Mouse (Mus musculus) retina, postnatal 7 days (tissue): ENCODE measurements around the gene Dnttip1.
"Not testable (repeated sequence)": the region's sequence is repeated elsewhere in the genome, so short reads cannot be mapped to it uniquely, and the experiment has no call there.

Experiments
- DNase-seq: peaks from one replicate; pipeline ENCODE4 v3.0.0-alpha.2; 2012; ENCODE audit warnings: low read depth, low spot score

Dnttip1 gene

GRCm38 (mm10) chr2:164781876-164782275, 36.1 kb downstream of the Dnttip1 start:
- DNase-seq, result no peak

GRCm38 (mm10) chr2:164783926-164784581, 38.3 kb downstream of the Dnttip1 start:
- DNase-seq, result no peak

- no peak for DNase-seq
Observed at GRCm38 (mm10) chr2:164784869-164785420, 39.2 kb downstream of the Dnttip1 start.

- DNase-seq, result peak; percentile 84
Observed at GRCm38 (mm10) chr2:164785481-164786387, 40.0 kb downstream of the Dnttip1 start, which contains the start of gene Snx21. Snx21 (plus strand) TSS chr2:164785823.

GRCm38 (mm10) chr2:164786388-164786885, 40.7 kb downstream of the Dnttip1 start:
- DNase-seq, result no peak

- no peak for DNase-seq
Observed at GRCm38 (mm10) chr2:164787032-164787431, 41.2 kb downstream of the Dnttip1 start.

GRCm38 (mm10) chr2:164787779-164788178, 42.0 kb downstream of the Dnttip1 start:
- DNase-seq, result no peak

- DNase-seq, result no peak
Observed at GRCm38 (mm10) chr2:164788411-164788810, 42.6 kb downstream of the Dnttip1 start.

GRCm38 (mm10) chr2:164790451-164790850, 44.7 kb downstream of the Dnttip1 start:
- DNase-seq, result no peak

- no peak for DNase-seq
Observed at GRCm38 (mm10) chr2:164791841-164792261, 46.1 kb downstream of the Dnttip1 start.

- no peak for DNase-seq
Observed at GRCm38 (mm10) chr2:164792400-164793190, 46.8 kb downstream of the Dnttip1 start.

GRCm38 (mm10) chr2:164793236-164793635, 47.5 kb downstream of the Dnttip1 start:
- no peak for DNase-seq

GRCm38 (mm10) chr2:164793772-164794171, 48.0 kb downstream of the Dnttip1 start:
- no peak for DNase-seq

GRCm38 (mm10) chr2:164794293-164794692, 48.5 kb downstream of the Dnttip1 start:
- peak; percentile 91 for DNase-seq

- DNase-seq, result no peak
Observed at GRCm38 (mm10) chr2:164795868-164796267, 50.1 kb downstream of the Dnttip1 start.

GRCm38 (mm10) chr2:164798554-164798953, 52.8 kb downstream of the Dnttip1 start:
- DNase-seq, result not testable (repeated sequence)

- DNase-seq, result no peak
Observed at GRCm38 (mm10) chr2:164800252-164801004, 54.6 kb downstream of the Dnttip1 start.

GRCm38 (mm10) chr2:164803201-164803920, 57.6 kb downstream of the Dnttip1 start:
- no peak for DNase-seq

GRCm38 (mm10) chr2:164803921-164804313, 58.1 kb downstream of the Dnttip1 start:
- DNase-seq, result no peak
